Mouse (Mus musculus): Measurements from ENCODE around the gene Becn1. TPM values are rescaled to one million over a fixed set of nuclear protein-coding genes. Genes with fewer than 3 reads are reported as not detected.
A peak's percentile ranks its signal among the peaks of the same experiment; 100 is the strongest.

The Becn1 gene
- polyA plus RNA-seq, 1 experiment from 2014 or later: 158 TPM

DNA sequence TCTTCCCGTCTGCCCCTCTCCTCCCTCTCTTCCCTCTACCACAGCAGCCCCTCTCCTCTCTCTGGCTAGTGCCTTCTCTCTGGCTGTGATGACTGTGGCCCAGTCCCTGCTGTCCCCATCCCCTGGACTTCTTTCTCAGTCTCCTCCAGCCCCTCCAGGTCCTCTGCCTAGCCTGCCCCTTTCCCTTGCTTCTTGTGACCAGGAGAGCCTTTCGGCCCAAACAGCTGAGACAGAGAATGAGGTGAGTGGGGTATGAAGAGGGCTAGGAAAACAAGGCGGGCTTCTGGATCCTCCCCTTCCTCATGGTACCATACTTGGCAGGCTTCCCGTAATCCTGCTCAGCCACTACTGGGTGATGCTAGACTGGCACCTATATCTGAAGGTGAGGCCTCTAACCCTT is 26.8 kb downstream of the Becn1 start:
- Histone ChIP-seq H3K4me2 (ENCODE audit: low read depth, low read length) (no peak overlapping the region), H3K36me3 (replicated peaks; ENCODE audit: control insufficient read depth, insufficient read depth, low read depth, low read length) (no peaks in the 10 kb centered on the region), H3K27ac (replicated peaks; ENCODE audit: low read depth, low read length) (no peak overlapping the region), H3K27me3 (ENCODE audit: control insufficient read depth, insufficient read depth, low read length) (no peaks in the 10 kb centered on the region), H3K9ac (replicated peaks; ENCODE audit: low read length) (no peak overlapping the region), H3K9me3 (replicated peaks; ENCODE audit: control insufficient read depth, low read length) (no peaks in the 10 kb centered on the region), H3K4me1 (ENCODE audit: control insufficient read depth, insufficient read depth, low read length) (peaks cover 4% of the 10 kb centered on the region; the same call in 1 of the 2 replicates), H3K4me3 (ENCODE audit: low read depth, low read length) (no peak overlapping the region)
- 78% methylated on average over 4 of the region's 4 CpGs for WGBS
- DNase-seq (ENCODE audit: low spot score) (no peak), ATAC-seq (replicated peaks; ENCODE audit: insufficient number of reproducible peaks, low FRiP score, low TSS enrichment, low read depth) (no peak)

DNA sequence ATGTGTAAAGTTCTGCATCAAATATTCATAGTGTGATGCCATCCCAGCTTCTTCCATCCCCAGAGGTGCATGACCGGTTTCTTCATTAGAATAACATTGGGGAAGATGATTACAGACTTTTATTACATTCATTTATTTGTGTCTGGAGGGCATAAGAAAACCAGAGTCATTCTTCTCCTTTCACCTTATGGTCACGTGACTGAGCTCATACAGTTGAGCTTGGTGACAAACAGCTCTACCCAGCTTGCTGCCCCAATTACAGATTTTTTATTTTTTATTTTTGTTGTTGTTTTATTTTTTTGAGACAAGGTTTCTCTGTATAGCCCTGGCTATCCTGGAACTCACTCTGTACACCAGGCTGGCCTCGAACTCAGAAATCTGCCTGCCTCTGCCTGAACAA is 29.6 kb downstream of the Becn1 start:
- H3K4me2 ChIP-seq (ENCODE audit: low read depth, low read length): no peak overlapping the region

DNA sequence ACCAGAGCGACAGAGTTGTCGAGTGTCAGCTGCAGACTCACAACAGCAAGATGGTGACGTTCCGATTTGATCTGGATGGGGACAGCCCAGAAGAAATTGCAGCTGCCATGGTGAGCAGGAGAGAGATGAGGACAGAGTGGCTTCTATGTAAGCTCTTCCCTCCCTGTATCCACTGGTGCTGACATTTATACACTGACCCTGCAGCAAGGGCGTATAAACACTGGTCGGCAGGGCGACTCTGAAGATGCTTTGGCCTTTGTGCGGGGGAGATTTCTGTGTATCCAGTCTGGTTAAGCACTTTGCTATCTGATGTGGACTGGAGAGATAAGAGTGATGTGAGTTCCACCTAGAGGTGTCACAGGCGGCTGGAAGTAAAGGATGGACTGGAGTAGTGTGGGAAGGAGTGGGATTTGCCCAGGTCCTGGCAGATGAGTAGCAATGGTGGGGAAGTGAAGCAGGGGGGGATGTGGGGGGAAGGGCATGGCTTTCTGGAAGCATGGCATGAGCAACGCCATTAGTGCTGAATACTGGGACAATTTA is 32.4 kb downstream of the Becn1 start:
- peaks cover 5% of the 10 kb centered on the region for H3K4me1 ChIP-seq (ENCODE audit: control insufficient read depth, insufficient read depth, low read length)
- H3K27ac ChIP-seq (replicated peaks; ENCODE audit: low read depth, low read length): no peak overlapping the region
- ATAC-seq (replicated peaks; ENCODE audit: insufficient number of reproducible peaks, low FRiP score, low TSS enrichment, low read depth) (no peak), DNase-seq (ENCODE audit: low spot score) (peak; percentile 43)
- H3K36me3 ChIP-seq (replicated peaks; ENCODE audit: control insufficient read depth, insufficient read depth, low read depth, low read length): no peaks in the 10 kb centered on the region
- H3K4me2 ChIP-seq (ENCODE audit: low read depth, low read length): no peak overlapping the region
- H3K9ac ChIP-seq (replicated peaks; ENCODE audit: low read length): no peak overlapping the region
- H3K4me3 ChIP-seq (ENCODE audit: low read depth, low read length): no peak overlapping the region
- no peaks in the 10 kb centered on the region for H3K9me3 ChIP-seq (replicated peaks; ENCODE audit: control insufficient read depth, low read length)
- H3K27me3 ChIP-seq (ENCODE audit: control insufficient read depth, insufficient read depth, low read length): peaks cover 8% of the 10 kb centered on the region
- 27% methylated on average over 10 of the region's 10 CpGs for WGBS

More for the DNA sequence above, 29.6 kb downstream of the Becn1 start:
- Histone ChIP-seq H3K36me3 (replicated peaks; ENCODE audit: control insufficient read depth, insufficient read depth, low read depth, low read length) (no peaks in the 10 kb centered on the region), H3K9ac (replicated peaks; ENCODE audit: low read length) (no peak overlapping the region), H3K27me3 (ENCODE audit: control insufficient read depth, insufficient read depth, low read length) (no peaks in the 10 kb centered on the region), H3K27ac (replicated peaks; ENCODE audit: low read depth, low read length) (no peak overlapping the region), H3K9me3 (replicated peaks; ENCODE audit: control insufficient read depth, low read length) (no peaks in the 10 kb centered on the region), H3K4me3 (ENCODE audit: low read depth, low read length) (no peak overlapping the region), H3K4me1 (ENCODE audit: control insufficient read depth, insufficient read depth, low read length) (peaks cover 4% of the 10 kb centered on the region; the same call in 1 of the 2 replicates)
- WGBS: 80% methylated on average over 3 of the region's 3 CpGs
- ATAC-seq (replicated peaks; ENCODE audit: insufficient number of reproducible peaks, low FRiP score, low TSS enrichment, low read depth) (no peak), DNase-seq (ENCODE audit: low spot score) (no peak)

DNA sequence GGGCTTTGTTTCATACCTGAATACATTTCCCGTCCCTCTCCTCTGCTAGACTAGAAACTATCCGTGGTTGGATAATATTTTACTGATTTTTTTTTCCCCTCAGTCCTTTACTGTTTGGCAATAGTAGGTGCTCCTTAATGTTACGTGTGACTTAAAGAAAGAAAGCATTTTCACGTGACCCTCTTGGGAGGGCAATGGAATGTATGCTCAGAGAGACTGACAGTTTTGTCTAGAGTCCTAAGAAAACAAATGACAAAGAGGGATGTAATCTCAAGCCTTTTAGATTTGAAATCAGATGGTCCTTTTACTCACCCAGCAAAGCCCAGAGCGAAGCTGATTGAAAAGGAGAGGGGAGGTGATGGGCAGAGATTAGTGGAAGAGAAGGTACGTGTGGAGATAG is 36.2 kb downstream of the Becn1 start:
- Histone ChIP-seq H3K4me3 (ENCODE audit: low read depth, low read length) (no peak overlapping the region), H3K9me3 (replicated peaks; ENCODE audit: control insufficient read depth, low read length) (no peaks in the 10 kb centered on the region), H3K4me1 (ENCODE audit: control insufficient read depth, insufficient read depth, low read length) (peaks cover 15% of the 10 kb centered on the region), H3K4me2 (ENCODE audit: low read depth, low read length) (no peak overlapping the region), H3K9ac (replicated peaks; ENCODE audit: low read length) (no peak overlapping the region), H3K27ac (replicated peaks; ENCODE audit: low read depth, low read length) (no peak overlapping the region), H3K27me3 (ENCODE audit: control insufficient read depth, insufficient read depth, low read length) (peaks cover 33% of the 10 kb centered on the region), H3K36me3 (replicated peaks; ENCODE audit: control insufficient read depth, insufficient read depth, low read depth, low read length) (no peaks in the 10 kb centered on the region)
- WGBS: 18% methylated on average over 6 of the region's 6 CpGs
- DNase-seq (ENCODE audit: low spot score) (no peak), ATAC-seq (replicated peaks; ENCODE audit: insufficient number of reproducible peaks, low FRiP score, low TSS enrichment, low read depth) (no peak)

DNA sequence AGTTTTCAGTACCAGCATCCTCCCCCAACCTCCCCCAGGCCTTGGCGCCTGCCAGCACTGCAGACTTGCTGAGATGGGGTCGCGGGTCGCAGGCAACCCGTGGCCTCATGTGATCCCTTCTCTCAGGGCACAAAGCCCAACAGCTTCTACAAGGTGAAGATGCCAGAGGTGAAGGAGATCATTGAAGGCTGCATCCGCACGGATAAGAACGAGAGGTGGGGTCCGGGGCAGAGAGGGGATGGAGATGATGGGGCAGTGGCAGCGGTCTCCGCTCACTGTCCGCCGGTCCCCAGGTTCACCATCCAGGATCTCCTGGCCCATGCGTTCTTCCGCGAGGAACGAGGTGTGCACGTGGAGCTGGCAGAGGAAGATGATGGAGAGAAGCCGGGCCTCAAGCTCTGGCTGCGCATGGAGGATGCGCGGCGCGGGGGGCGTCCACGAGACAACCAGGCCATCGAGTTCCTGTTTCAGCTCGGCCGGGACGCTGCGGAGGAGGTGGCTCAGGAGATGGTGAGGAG is 37.1 kb downstream of the Becn1 start:
- Histone ChIP-seq H3K4me1 (ENCODE audit: control insufficient read depth, insufficient read depth, low read length) (peaks cover 15% of the 10 kb centered on the region), H3K9me3 (replicated peaks; ENCODE audit: control insufficient read depth, low read length) (no peaks in the 10 kb centered on the region), H3K4me2 (ENCODE audit: low read depth, low read length) (peak overlapping the region; percentile 63), H3K27me3 (ENCODE audit: control insufficient read depth, insufficient read depth, low read length) (peaks cover 33% of the 10 kb centered on the region), H3K27ac (replicated peaks; ENCODE audit: low read depth, low read length) (no peak overlapping the region), H3K4me3 (ENCODE audit: low read depth, low read length) (peak overlapping the region; percentile 34), H3K36me3 (replicated peaks; ENCODE audit: control insufficient read depth, insufficient read depth, low read depth, low read length) (no peaks in the 10 kb centered on the region), H3K9ac (replicated peaks; ENCODE audit: low read length) (peak overlapping the region; percentile 50)
- ATAC-seq (replicated peaks; ENCODE audit: insufficient number of reproducible peaks, low FRiP score, low TSS enrichment, low read depth) (no peak), DNase-seq (ENCODE audit: low spot score) (peak; percentile 42)
- 3% methylated on average over 31 of the region's 31 CpGs for WGBS

DNA sequence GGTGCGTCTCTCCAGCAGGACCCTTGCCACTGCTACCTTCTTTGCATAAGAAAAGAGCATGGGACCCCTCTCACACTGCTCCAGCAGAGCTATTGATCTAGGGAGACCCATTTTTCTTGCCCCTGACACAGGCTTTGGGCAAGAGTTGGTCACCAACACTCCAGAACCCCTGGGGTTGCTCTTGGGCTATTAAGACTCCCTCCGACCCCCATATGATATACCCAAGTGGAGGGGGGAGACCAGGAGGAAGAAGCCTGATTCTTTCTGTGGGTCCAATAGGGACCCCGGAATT is 38.2 kb downstream of the Becn1 start:
- DNase-seq (ENCODE audit: low spot score) (no peak), ATAC-seq (replicated peaks; ENCODE audit: insufficient number of reproducible peaks, low FRiP score, low TSS enrichment, low read depth) (no peak)
- Histone ChIP-seq H3K9me3 (replicated peaks; ENCODE audit: control insufficient read depth, low read length) (no peaks in the 10 kb centered on the region), H3K27ac (replicated peaks; ENCODE audit: low read depth, low read length) (no peak overlapping the region), H3K4me2 (ENCODE audit: low read depth, low read length) (no peak overlapping the region), H3K27me3 (ENCODE audit: control insufficient read depth, insufficient read depth, low read length) (peaks cover 33% of the 10 kb centered on the region), H3K4me1 (ENCODE audit: control insufficient read depth, insufficient read depth, low read length) (peaks cover 22% of the 10 kb centered on the region), H3K9ac (replicated peaks; ENCODE audit: low read length) (no peak overlapping the region), H3K36me3 (replicated peaks; ENCODE audit: control insufficient read depth, insufficient read depth, low read depth, low read length) (no peaks in the 10 kb centered on the region), H3K4me3 (ENCODE audit: low read depth, low read length) (no peak overlapping the region)
- 9% methylated on average over 3 of the region's 3 CpGs for WGBS

DNA sequence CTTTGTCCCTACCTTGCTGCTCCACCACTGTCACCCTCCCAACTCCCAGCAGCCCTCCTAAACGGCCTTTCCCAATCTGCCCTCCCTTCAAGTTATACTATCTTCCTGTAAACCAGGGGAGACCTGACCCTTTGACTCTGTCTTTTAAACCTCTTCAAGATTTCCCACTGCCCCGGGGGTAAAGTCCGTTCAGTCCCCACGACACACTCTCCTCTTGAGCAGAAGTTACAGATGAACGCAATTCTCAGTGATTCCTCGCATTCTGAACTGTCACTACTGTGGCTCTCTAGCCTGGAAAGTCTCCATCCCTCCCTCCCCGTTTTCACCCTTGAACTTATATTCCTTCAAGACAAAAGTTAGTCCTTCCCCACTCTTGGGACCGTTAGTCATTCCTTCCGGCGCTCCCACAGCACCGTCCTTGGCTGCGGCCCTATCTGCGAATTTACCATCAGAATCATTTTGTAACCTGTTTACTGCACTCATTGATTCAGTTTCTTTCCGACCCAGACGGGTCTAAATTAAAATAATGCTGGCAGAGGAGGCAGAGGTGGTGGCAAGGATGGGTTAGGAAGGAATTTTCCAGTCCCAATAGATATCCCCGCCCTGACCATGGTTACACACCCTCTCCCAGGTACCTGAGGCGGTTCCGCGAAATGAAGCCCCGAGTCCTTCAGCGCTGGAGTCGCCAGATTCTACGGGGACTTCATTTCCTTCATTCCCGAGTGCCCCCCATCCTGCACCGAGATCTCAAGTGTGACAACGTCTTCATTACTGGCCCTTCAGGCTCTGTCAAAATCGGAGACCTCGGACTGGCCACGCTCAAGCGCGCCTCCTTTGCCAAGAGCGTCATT is 38.7 kb downstream of the Becn1 start:
- peaks cover 33% of the 10 kb centered on the region for H3K27me3 ChIP-seq (ENCODE audit: control insufficient read depth, insufficient read depth, low read length)
- H3K27ac ChIP-seq (replicated peaks; ENCODE audit: low read depth, low read length): no peak overlapping the region
- 3% methylated on average over 32 of the region's 32 CpGs for WGBS
- no peak overlapping the region for H3K4me2 ChIP-seq (ENCODE audit: low read depth, low read length)
- no peak for DNase-seq (ENCODE audit: low spot score)
- ATAC-seq (replicated peaks; ENCODE audit: insufficient number of reproducible peaks, low FRiP score, low TSS enrichment, low read depth): no peak
- H3K4me1 ChIP-seq (ENCODE audit: control insufficient read depth, insufficient read depth, low read length): peaks cover 22% of the 10 kb centered on the region
- H3K9ac ChIP-seq (replicated peaks; ENCODE audit: low read length): no peak overlapping the region
- no peak overlapping the region for H3K4me3 ChIP-seq (ENCODE audit: low read depth, low read length)
- H3K36me3 ChIP-seq (replicated peaks; ENCODE audit: control insufficient read depth, insufficient read depth, low read depth, low read length): no peaks in the 10 kb centered on the region
- H3K9me3 ChIP-seq (replicated peaks; ENCODE audit: control insufficient read depth, low read length): no peaks in the 10 kb centered on the region

DNA sequence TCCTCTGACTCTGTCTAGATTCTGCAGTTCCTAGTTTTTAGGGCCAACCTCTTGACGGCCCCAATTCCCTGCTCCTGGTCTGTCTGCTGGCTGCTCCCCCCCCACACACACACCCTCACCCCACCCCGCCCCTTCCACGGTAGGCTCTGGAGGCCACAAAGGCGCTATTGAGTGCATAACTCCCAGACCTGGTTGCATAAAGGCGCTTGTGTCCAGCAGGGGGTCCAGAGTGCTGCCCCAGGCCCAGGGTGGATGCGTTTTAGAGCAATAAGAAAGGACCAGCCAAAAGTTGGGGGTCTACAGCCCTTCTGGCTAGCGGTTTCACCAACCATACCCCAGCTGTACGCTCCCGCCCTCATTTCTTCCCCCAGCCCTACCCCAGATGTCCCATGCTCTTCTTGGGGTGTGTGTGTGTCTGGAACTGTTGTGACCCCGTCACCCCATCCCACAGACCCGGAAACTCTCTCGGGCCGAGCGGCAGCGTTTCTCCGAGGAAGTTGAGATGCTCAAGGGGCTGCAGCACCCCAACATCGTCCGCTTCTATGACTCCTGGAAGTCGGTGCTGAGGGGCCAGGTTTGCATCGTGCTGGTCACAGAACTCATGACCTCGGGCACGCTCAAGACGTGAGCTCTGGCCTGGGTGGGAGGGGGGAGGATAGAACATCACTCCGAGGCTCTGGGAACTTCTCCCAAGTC is 39.7 kb downstream of the Becn1 start:
- 2% methylated on average over 24 of the region's 24 CpGs for WGBS
- H3K9me3 ChIP-seq (replicated peaks; ENCODE audit: control insufficient read depth, low read length): no peaks in the 10 kb centered on the region
- no peak for DNase-seq (ENCODE audit: low spot score)
- peaks cover 22% of the 10 kb centered on the region for H3K4me1 ChIP-seq (ENCODE audit: control insufficient read depth, insufficient read depth, low read length)
- H3K36me3 ChIP-seq (replicated peaks; ENCODE audit: control insufficient read depth, insufficient read depth, low read depth, low read length): no peaks in the 10 kb centered on the region
- peak overlapping the region; percentile 21 for H3K4me3 ChIP-seq (ENCODE audit: low read depth, low read length)
- no peak overlapping the region for H3K9ac ChIP-seq (replicated peaks; ENCODE audit: low read length)
- peaks cover 33% of the 10 kb centered on the region for H3K27me3 ChIP-seq (ENCODE audit: control insufficient read depth, insufficient read depth, low read length)
- no peak overlapping the region for H3K27ac ChIP-seq (replicated peaks; ENCODE audit: low read depth, low read length)
- H3K4me2 ChIP-seq (ENCODE audit: low read depth, low read length): peak overlapping the region; percentile 25
- ATAC-seq (replicated peaks; ENCODE audit: insufficient number of reproducible peaks, low FRiP score, low TSS enrichment, low read depth): no peak
